Mouse (Mus musculus) liver, adult 2 months (tissue): ENCODE measurements around the gene Slc22a21. TPM values are rescaled to one million over a fixed set of nuclear protein-coding genes. Genes with fewer than 3 reads are reported as not detected.
"Not testable (repeated sequence)": the region's sequence is repeated elsewhere in the genome, so short reads cannot be mapped to it uniquely, and the experiment has no call there.

Experiments used
- DNase-seq: peaks from one replicate; pipeline ENCODE4 v3.0.0-alpha.2; 2011; ENCODE audit warnings: low read depth, low spot score; ENCODE audit errors: extremely low read depth
- H3K27ac ChIP-seq: fragments of 200-500 bp; replicated peaks from 2 replicates; pipeline ENCODE4 v1.5.1; 2012; ENCODE audit warnings: low read depth, mild to moderate bottlenecking, control low read depth, inconsistent platforms, low read length; ENCODE audit not compliant: insufficient read depth
- H3K27me3 ChIP-seq: fragments of 200-500 bp; 2 replicates; pipeline ENCODE4 v1.6.1; 2012; ENCODE audit warnings: mild to moderate bottlenecking, moderate library complexity, low read length, inconsistent platforms; ENCODE audit not compliant: control insufficient read depth, insufficient read depth
- H3K36me3 ChIP-seq: fragments of 200-500 bp; 2 replicates; pipeline ENCODE4 v1.6.1; 2012; ENCODE audit warnings: low read length, inconsistent platforms; ENCODE audit not compliant: control insufficient read depth, insufficient read depth
- H3K4me1 ChIP-seq: fragments of 200-500 bp; 2 replicates; pipeline ENCODE4 v1.6.1; 2011; ENCODE audit warnings: low read length; ENCODE audit not compliant: control insufficient read depth, insufficient read depth
- H3K4me3 ChIP-seq: fragments of 200-500 bp; 2 replicates; pipeline ENCODE4 v1.5.1; 2011; ENCODE audit warnings: low read depth, mild to moderate bottlenecking, control low read depth, low read length, moderate library complexity; ENCODE audit not compliant: insufficient read depth
- H3K79me2 ChIP-seq: fragments of 200-500 bp; 2 replicates; pipeline ENCODE4 v1.6.1; 2012; ENCODE audit warnings: inconsistent platforms, mild to moderate bottlenecking, low read length, moderate library complexity; ENCODE audit not compliant: control insufficient read depth, insufficient read depth
- H3K9ac ChIP-seq: fragments of 200-500 bp; 2 replicates; pipeline ENCODE4 v1.6.1; 2012; ENCODE audit warnings: low read depth, mild to moderate bottlenecking, control low read depth, inconsistent platforms, low read length
- CTCF ChIP-seq: fragments of 200-500 bp; IDR thresholded peaks from 2 replicates; pipeline ENCODE4 v1.5.1; 2011; ENCODE audit warnings: low read depth, low read length, control low read depth
- POLR2A ChIP-seq: fragments of 200-500 bp; IDR thresholded peaks from 2 replicates; pipeline ENCODE4 v1.6.1; 2011; ENCODE audit warnings: low read length, control low read depth; ENCODE audit not compliant: insufficient read depth; ENCODE audit errors: extremely low read depth
- WGBS: fragments of 180-500 bp; shearing (Covaris S2); methylation state at CpG from one replicate; pipeline ENCODE4 v1.1.7; 2018; 5-methylcytosine and 5-hydroxymethylcytosine counted together
- polyA plus RNA-seq: library from polyadenylated mRNA; depleted of rRNA; stranded (reverse); fragments of >200 nt; gene quantifications from 2 replicates; pipeline ENCODE4 v1.2.3, GENCODE M21; 2012
- total RNA-seq: library from RNA; depleted of rRNA; stranded (reverse); fragments of >200 nt; gene quantifications from 2 replicates; pipeline ENCODE4 v1.2.3, GENCODE M21; 2014

Gene Slc22a21
- total and polyA plus RNA-seq, 2 experiments, result 0.35 to 0.55 TPM

GRCm38 (mm10) chr11:54004734-54005133 lies 24.6 kb upstream of the Slc22a21 start:
- Histone ChIP-seq H3K4me3 (no peak overlapping the region), H3K27me3 (no peaks in the 10 kb centered on the region), H3K4me1 (peaks cover 19% of the 10 kb centered on the region), H3K79me2 (no peaks in the 10 kb centered on the region), H3K9ac (no peak overlapping the region), H3K27ac (no peak overlapping the region), H3K36me3 (no peaks in the 10 kb centered on the region)
- no peak for DNase-seq
- TF ChIP-seq CTCF, result no peak
- no peak for TF ChIP-seq POLR2A
- WGBS, result 91% methylated on average over 3 of the region's 3 CpGs

GRCm38 (mm10) chr11:54004221-54004620 lies 24.1 kb upstream of the Slc22a21 start:
- Histone ChIP-seq H3K4me1 (peaks cover 19% of the 10 kb centered on the region), H3K9ac (no peak overlapping the region), H3K27ac (no peak overlapping the region), H3K79me2 (no peaks in the 10 kb centered on the region), H3K4me3 (no peak overlapping the region), H3K27me3 (no peaks in the 10 kb centered on the region), H3K36me3 (no peaks in the 10 kb centered on the region)
- TF ChIP-seq POLR2A (no peak), CTCF (no peak)
- DNase-seq, result peak; percentile 98
- WGBS, result 28% methylated on average over 9 of the region's 9 CpGs

GRCm38 (mm10) chr11:54002761-54003717 lies 22.9 kb upstream of the Slc22a21 start:
- H3K79me2 ChIP-seq, H3K27me3 ChIP-seq, H3K27ac ChIP-seq, H3K9ac ChIP-seq, H3K4me3 ChIP-seq, H3K36me3 ChIP-seq: not testable (repeated sequence)
- H3K4me1 ChIP-seq, result peaks cover 19% of the 10 kb centered on the region
- peak; percentile 71 for DNase-seq
- 35% methylated on average over 12 of the region's 12 CpGs for WGBS
- peak; percentile 76 for TF ChIP-seq CTCF

GRCm38 (mm10) chr11:54002147-54002760 lies 22.1 kb upstream of the Slc22a21 start:
- H3K27me3 ChIP-seq, result no peaks in the 10 kb centered on the region
- 13% methylated on average over 5 of the region's 5 CpGs for WGBS
- H3K9ac ChIP-seq, result no peak overlapping the region
- H3K4me3 ChIP-seq, result no peak overlapping the region
- peaks cover 18% of the 10 kb centered on the region for H3K4me1 ChIP-seq
- DNase-seq, result peak; percentile 40
- H3K36me3 ChIP-seq, result no peaks in the 10 kb centered on the region
- no peaks in the 10 kb centered on the region for H3K79me2 ChIP-seq
- no peak overlapping the region for H3K27ac ChIP-seq
- TF ChIP-seq POLR2A (no peak), CTCF (peak; percentile 90)

- no peak for DNase-seq
These were observed 17.5 kb upstream of the Slc22a21 start for GRCm38 (mm10) chr11:53997661-53998060.

More at GRCm38 (mm10) chr11:53997661-53998060, 17.5 kb upstream of the Slc22a21 start:
- Histone ChIP-seq H3K36me3 (no peaks in the 10 kb centered on the region), H3K4me3 (no peak overlapping the region), H3K79me2 (no peaks in the 10 kb centered on the region), H3K27me3 (no peaks in the 10 kb centered on the region), H3K27ac (no peak overlapping the region), H3K4me1 (no peaks in the 10 kb centered on the region), H3K9ac (no peak overlapping the region)
- WGBS, result 73% methylated on average over 2 of the region's 2 CpGs
- TF ChIP-seq CTCF, result no peak
- TF ChIP-seq POLR2A, result no peak
